Mouse (Mus musculus): Measurements from ENCODE around the gene Ap1s1.

Ap1s1 gene

DNA sequence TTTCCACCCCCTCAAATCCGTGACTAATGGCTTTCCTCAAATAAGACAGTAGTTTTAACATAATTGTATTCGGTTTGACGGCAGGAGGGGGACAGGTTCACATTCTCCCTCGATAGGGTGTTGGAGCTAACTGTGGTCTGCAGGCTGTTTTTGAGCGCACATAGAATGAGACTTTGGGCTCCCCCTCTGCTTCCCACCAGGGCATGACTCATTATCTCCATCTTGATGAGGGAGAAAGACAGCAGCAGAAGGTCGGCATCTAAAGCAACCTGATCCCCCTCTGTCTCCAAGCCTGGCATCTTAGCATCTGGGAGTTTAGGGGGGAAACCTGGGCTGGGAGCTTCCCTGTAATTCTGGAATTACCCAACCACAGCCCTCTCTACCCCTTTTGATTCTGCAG, 19.5 kb upstream of the Ap1s1 start:
- DNase-seq (ENCODE audit: low spot score in 2 of 2): no peak

GRCm38 (mm10) chr5:137062601-137063000, 16.7 kb upstream of the Ap1s1 start:
- no peak for DNase-seq (ENCODE audit: low spot score in 2 of 2)

DNA sequence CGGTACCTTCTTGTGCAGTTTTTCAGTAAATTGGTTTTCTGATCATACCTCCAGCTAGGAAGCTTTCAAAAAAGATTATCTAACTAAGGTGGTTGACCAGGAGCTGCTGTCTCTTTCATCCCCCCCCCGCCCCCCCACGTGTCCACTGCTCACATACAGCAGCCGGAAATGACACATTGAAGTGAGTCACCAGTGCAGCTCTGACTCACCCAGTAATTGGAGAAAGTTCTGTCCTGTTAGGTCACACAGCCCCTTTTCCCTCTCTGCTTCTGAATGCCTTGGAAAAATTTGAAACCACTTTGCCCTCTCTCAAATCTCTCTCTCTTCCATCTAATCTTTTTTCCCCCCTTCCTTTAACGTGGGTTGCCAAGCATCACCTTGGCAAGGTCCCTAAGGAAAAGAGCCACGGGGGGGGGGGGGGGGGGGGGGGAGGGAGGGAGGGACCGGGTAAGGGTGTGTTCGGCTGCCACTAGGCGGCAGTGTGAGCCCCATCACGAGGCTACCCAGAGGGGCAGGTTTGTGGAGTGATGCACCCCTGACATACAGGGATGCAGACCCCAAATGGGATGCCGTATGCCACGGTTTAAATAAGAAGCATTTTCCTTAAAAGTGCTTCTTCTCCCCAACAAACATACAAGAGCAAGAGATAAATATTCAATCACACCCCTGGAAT, 16.0 kb upstream of the Ap1s1 start:
- DNase-seq (ENCODE audit: low spot score in 2 of 2): no peak

GRCm38 (mm10) chr5:137054873-137055272, 8.9 kb upstream of the Ap1s1 start:
- no peak for DNase-seq (ENCODE audit: low spot score in 2 of 2)

- no peak for DNase-seq (ENCODE audit: low spot score in 2 of 2)
Observed at GRCm38 (mm10) chr5:137054299-137054698, 8.4 kb upstream of the Ap1s1 start.

GRCm38 (mm10) chr5:137051914-137052505, 6.1 kb upstream of the Ap1s1 start:
- DNase-seq (ENCODE audit: low spot score in 2 of 2): no peak

GRCm38 (mm10) chr5:137051125-137051524, 5.2 kb upstream of the Ap1s1 start:
- no peak for DNase-seq (ENCODE audit: low spot score in 2 of 2)

DNA sequence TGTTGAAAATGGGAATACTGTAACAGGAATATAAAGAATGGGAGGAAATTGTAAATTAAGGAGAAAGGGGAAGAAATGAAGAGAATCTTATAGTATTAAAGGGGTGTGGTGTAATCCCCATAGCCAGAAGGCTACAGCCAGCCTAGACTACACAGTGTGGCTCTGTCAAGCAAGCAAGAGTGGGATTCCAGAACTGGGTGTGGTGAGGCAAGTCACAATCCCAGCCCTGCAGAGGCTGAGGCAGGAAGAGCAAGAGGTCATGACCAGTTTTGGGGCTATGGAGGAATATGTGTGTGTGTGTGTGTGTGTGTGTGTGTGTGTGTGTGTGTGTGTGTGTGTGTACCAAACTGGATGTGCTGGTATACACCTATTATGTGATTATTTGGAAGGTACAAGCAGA, 1.1 kb upstream of the Ap1s1 start:
- DNase-seq (ENCODE audit: low spot score in 2 of 2): no peak

DNA sequence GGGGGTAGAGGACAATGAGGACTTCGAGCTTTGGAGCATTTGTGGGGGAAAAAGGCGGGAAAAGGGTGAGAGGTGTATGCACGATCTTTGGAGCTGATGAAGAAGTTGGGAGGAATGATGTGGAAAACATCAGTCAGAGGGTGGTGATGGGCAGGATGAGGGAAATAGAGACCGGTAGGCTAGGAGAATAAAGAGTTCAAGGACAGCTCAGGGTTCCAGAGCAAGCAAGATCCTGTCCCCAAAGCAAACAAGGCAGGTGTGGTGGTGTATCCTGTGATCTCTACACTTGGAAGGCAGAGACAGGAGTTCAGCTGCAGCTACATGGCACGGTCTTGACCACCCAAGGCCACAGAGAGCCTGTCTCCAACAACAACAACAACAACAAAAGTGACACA, 386 bp upstream of the Ap1s1 start:
- DNase-seq (ENCODE audit: low spot score in 2 of 2): no peak

- no peak for DNase-seq (ENCODE audit: low spot score in 2 of 2)
Observed at GRCm38 (mm10) chr5:137043997-137044396, 1.9 kb downstream of the Ap1s1 start.

DNA sequence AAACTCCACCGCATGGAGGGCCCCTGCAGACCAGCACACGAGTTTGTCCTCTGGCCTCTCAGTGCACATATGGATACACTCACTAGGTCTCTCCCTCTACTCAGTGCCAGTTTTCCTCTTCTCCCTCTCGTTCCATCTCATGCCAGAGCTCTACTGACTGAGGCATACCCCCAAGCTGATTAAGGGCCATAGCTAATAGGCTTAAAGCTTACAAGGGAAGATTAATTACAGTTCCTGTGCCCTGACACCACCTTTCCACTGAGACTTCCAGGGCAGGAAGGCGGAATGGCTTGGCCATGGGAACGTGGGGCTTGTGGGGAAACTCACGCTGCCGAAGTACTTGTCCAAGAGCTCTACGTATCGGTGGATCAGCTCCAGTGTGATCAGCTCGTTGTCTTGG, 4.5 kb downstream of the Ap1s1 start:
- no peak for DNase-seq (ENCODE audit: low spot score in 2 of 2)

- no peak for DNase-seq (ENCODE audit: low spot score in 2 of 2)
Observed at GRCm38 (mm10) chr5:137039453-137039852, 6.5 kb downstream of the Ap1s1 start.

DNA sequence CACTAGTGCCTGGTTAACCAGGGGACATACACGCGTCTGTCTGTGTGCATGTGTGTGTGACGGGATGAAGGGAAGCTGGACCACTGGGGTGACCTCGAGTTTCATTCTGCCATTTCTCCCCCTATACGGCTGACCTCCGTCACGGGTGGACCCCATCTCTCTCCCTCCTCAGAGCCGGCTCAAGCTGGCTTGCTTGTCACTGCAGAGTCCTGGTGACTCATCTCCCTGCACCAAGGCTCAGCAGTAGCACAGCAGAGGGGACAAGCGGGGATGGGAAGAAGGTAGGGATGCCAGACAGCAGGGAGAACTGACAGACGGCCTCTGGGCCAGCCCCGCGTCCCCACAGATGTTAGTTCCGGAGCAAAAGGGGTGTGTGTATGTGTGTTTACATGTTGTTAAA, 9.7 kb downstream of the Ap1s1 start:
- DNase-seq (ENCODE audit: low spot score in 2 of 2): no peak

DNA sequence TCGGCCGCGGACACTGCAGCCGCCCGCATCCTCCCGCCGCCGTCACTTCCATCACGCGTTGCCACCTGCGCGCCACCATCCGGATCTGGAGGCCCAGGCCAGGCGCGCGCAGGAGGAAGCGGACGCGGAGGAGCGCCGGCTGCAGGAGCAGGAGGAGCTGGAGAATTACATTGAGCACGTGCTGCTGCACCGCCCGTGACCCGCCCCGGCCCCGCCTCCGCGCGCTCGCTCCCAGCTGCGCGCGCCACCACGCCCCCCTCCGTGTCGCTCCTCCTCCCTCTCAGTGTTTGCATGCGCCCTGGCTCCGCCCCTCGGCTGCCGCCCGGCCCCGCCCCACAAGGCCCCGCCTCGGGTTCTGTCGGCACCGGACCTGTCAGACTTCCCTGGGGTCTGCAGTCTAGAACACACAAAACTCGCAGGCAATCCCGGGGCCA, 13.3 kb downstream of the Ap1s1 start:
- peak; percentile 53 to 70 for DNase-seq (ENCODE audit: low spot score in 2 of 2)

DNA sequence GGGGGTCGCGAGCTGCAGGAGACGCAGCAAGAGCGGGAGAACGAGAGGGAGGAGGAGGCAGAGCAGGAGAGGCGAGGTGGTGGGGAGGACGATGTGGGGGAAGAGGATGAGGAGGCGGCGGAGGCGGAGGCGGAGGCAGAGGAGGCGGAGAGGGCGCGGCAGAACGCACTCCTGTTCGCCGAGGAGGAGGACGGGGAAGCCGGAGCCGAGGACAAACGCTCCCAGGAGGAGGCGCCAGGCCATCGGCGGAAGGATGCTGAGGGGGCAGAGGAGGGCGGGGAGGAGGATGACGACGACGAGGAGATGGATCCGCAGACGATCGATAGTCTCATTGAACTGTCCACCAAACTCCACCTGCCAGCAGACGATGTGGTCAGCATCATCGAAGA, 13.9 kb downstream of the Ap1s1 start:
- DNase-seq (ENCODE audit: low spot score in 2 of 2): peak in 1 of 2 experiments; percentile 26

- no peak for DNase-seq (ENCODE audit: low spot score in 2 of 2)
Observed at GRCm38 (mm10) chr5:137031076-137032032, 14.6 kb downstream of the Ap1s1 start.

GRCm38 (mm10) chr5:137030416-137030810, 15.5 kb downstream of the Ap1s1 start:
- DNase-seq (ENCODE audit: low spot score in 2 of 2): no peak

DNA sequence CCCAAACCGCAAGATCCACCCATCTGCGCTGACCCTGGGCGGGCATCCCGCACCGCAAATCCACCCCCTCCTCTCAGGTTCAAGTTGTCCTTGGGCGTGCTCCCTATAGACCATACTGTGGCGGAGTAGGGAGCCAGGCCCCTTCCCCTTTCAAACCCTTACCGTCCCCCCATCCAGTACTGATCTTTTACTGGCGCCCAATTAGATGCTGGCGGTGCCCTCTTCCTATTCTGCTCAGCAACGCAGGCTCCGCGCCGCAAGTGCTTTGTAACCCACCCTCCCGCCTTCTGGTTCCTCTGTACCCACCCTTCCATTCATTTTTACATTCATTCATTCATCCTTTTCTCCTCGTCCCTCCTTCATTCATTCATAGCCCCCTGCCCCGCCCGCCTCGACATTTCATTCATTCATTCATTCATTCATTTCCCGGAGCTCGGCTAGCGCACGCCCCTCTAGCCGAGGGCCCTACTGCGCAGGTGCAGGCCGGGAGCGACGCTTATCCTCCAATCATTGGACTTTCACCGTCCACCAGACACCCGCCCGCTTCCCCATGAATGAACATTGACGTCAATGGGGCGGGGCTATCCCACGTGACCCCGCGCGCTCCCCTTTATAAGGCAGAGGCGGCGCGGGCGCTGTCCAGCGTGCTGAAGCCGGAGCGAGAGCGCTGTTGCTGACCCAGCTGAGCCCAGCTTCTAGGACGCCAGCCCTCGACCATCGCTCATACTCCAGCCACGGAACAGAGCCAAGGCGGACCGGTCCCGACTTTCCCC, 16.1 kb downstream of the Ap1s1 start:
- peak; percentile 90 to 94 for DNase-seq (ENCODE audit: low spot score in 2 of 2)

GRCm38 (mm10) chr5:137029273-137029585, 16.7 kb downstream of the Ap1s1 start:
- no peak for DNase-seq (ENCODE audit: low spot score in 2 of 2)

DNA sequence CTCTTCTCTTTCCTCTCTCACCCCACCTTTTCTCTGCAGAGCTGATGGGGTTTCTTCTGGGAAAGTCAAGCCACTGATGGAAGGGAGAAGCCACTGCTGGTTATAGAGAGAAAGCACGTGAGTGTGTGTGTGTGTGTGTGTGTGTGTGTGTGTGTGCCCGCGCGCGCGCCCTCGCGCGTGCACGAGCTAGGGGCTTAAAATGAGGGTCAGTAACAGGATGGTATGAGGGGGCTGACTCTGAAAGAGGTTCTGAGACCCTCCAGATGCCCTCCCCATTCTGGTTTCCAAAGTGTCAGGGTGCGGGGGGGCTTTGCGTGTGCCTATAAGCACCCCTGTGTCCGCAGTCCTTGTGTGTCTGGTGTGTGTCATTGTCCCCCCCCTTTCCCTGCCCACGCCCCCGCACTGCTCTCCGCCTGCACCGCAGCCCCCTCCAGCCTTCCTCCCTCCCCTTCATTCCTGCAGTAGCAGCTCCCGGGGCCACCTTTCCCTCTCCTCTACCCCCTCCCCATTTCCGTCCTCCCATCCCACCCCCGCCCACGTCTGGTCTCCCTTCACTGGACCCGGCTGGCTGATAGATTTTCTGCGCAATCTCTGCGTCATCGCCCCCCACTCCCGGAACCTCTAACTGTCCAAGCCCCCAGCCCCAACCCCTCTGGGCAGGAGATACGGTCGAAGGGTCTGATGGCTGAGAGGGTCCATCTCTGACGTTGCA, 17.2 kb downstream of the Ap1s1 start:
- DNase-seq (ENCODE audit: low spot score in 2 of 2): no peak

- no peak for DNase-seq (ENCODE audit: low spot score in 2 of 2)
Observed at GRCm38 (mm10) chr5:137026092-137026491, 19.8 kb downstream of the Ap1s1 start, which contains the start of gene Vgf. TSS of gene Vgf (plus strand) at chr5:137026392.
